Mouse (Mus musculus) kidney, adult 2 months (tissue): Measurements from ENCODE around the gene Mospd3.

Experiments
- CTCF ChIP-seq: fragments of 200-500 bp; conservative IDR thresholded peaks from 2 replicates; pipeline ENCODE4 v1.5.1; 2011; ENCODE audit warnings: low read depth, mild to moderate bottlenecking, control low read depth, low read length, moderate library complexity, mixed read lengths; ENCODE audit not compliant: insufficient read depth, insufficient read length
- POLR2A ChIP-seq: fragments of 200-500 bp; IDR thresholded peaks from one replicate; pipeline ENCODE4 v1.6.1; 2011; ENCODE audit warnings: low read depth, low read length, control low read depth

- TF ChIP-seq POLR2A (no peak), CTCF (no peak)
Observed at GRCm38 (mm10) chr5:137645091-137645651, 44.3 kb upstream of the Mospd3 start.
